16 mouse cellular contexts compared by ENCODE assay signal in the genomic region with DNA sequence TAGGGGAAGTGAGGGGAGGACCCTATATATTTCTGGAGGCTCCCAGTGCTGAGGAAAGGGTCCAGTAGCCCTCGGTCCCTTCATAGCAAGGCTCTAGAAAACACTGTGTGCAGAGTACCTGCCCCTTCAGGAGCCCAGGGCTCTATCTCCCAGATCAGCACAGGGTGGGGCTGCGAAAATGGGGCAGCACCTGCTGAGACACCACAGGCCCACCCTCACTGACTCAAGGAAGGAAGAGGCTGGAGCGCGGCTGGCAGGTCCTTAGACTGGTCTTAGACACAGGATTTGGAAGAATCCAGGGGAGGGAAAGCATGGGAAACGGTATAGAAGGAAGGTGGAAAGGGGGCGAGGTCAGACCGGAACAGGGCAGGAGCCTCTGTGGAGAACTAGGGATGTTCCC. TPM values are rescaled to one million over a fixed set of nuclear protein-coding genes. Genes with fewer than 3 reads are reported as not detected.
A peak's percentile ranks its signal among the peaks of the same experiment; 100 is the strongest.
DNase-seq lines count a peak whose midpoint lies in the region; ATAC-seq and TF ChIP-seq lines count a peak whose summit lies in the region.
"Had no signal": no experiment of that assay in that cellular context is flagged by ENCODE, and none has a peak within 500 bp of the region (broad histone marks: within the 10 kb centered on the region; RNA-seq: fewer than 3 reads in every experiment).

No protein-coding gene starts in this region.

- H3K9me3 ChIP-seq in kidney, embryonic 16.5 days (ENCODE audit: low read length): no peaks in the 10 kb centered on the region
- H3K9me3 ChIP-seq: embryonic facial prominence, embryonic 13.5 days; limb, embryonic 12.5 days; megakaryocyte, embryonic 14.5 days; neural tube, embryonic 12.5 days had no signal

- peaks cover 22% of the 10 kb centered on the region for H3K4me1 ChIP-seq in kidney, embryonic 16.5 days (ENCODE audit: insufficient read depth, low read length)
- peaks cover 25% of the 10 kb centered on the region for H3K4me1 ChIP-seq in small intestine, adult 2 months (ENCODE audit: control insufficient read depth, insufficient read depth, insufficient read length, low read length)

- H3K36me3 ChIP-seq in kidney, embryonic 16.5 days (ENCODE audit: insufficient read depth, low read length): no peaks in the 10 kb centered on the region
- H3K36me3 ChIP-seq in small intestine, adult 2 months (ENCODE audit: control insufficient read depth, insufficient read depth, low read length): 0 out of 2 replicates have a peak, but pooled peaks cover 8% of the 10 kb centered on the region

- WGBS in kidney, embryonic 16.5 days: 88% methylated on average over 7 of the region's 7 CpGs
- 89% methylated on average over 7 of the region's 7 CpGs for WGBS in small intestine, adult 2 months

- no peak for TF ChIP-seq POLR2A in small intestine, adult 2 months (IDR thresholded peaks at IDR 0.05; ENCODE audit: low read depth, low read length)

- H3K9ac ChIP-seq in kidney, embryonic 16.5 days (replicated peaks; ENCODE audit: low read length): 0 out of 2 replicates have a peak overlapping the region, but pooled peaks have one; percentile 9
- H3K9ac ChIP-seq: embryonic facial prominence, embryonic 13.5 days; neural tube, embryonic 12.5 days had no signal

- H3K4me3 ChIP-seq in kidney, embryonic 16.5 days (ENCODE audit: low read length): no peak overlapping the region
- H3K4me3 ChIP-seq in small intestine, adult 2 months (ENCODE audit: low read depth, low read length): no peak overlapping the region
- H3K4me3 ChIP-seq: embryonic facial prominence, embryonic 13.5 days; limb, embryonic 12.5 days; megakaryocyte, embryonic 14.5 days; neural tube, embryonic 12.5 days had no signal

- H3K27ac ChIP-seq in kidney, embryonic 16.5 days (ENCODE audit: low read length): 0 out of 2 replicates have a peak overlapping the region, but pooled peaks have one; percentile 54
- peak overlapping the region; percentile 57 for H3K27ac ChIP-seq in small intestine, adult 2 months (ENCODE audit: insufficient read depth, low read depth, low read length)
- H3K27ac ChIP-seq: embryonic facial prominence, embryonic 13.5 days; limb, embryonic 12.5 days; neural tube, embryonic 12.5 days had no signal

- no peak for TF ChIP-seq CTCF in small intestine, adult 2 months (IDR thresholded peaks at IDR 0.05; ENCODE audit: extremely low read depth, insufficient read length, insufficient replicate concordance, low read depth, low read length)

- H3K27me3 ChIP-seq in kidney, embryonic 16.5 days (ENCODE audit: insufficient read depth, low read length): no peaks in the 10 kb centered on the region
- H3K27me3 ChIP-seq in small intestine, adult 2 months (ENCODE audit: control insufficient read depth, insufficient read depth, low read length): no peaks in the 10 kb centered on the region
- H3K27me3 ChIP-seq: embryonic facial prominence, embryonic 13.5 days; limb, embryonic 12.5 days; megakaryocyte, embryonic 14.5 days; neural tube, embryonic 12.5 days had no signal

- H3K4me2 ChIP-seq in kidney, embryonic 16.5 days (replicated peaks; ENCODE audit: low read depth, low read length): no peak overlapping the region
- H3K4me2 ChIP-seq: embryonic facial prominence, embryonic 13.5 days; limb, embryonic 12.5 days; neural tube, embryonic 12.5 days had no signal

- ATAC-seq in kidney, embryonic 16.5 days (ENCODE audit: low FRiP score, low TSS enrichment): no peak

- DNase-seq in kidney, adult 8-10 months: no peak
- peak; percentile 34 for DNase-seq in urinary bladder, postnatal 14 days (ENCODE audit: low spot score)
- DNase-seq in urinary bladder, postnatal 10 days (ENCODE audit: low spot score): no peak
- peak; percentile 75 for DNase-seq in thymus, postnatal 4 days
- no peak for DNase-seq in spleen, postnatal 10 days (ENCODE audit: low spot score in 2 of 2)
- no peak for DNase-seq in frontal cortex, postnatal 36 days (ENCODE audit: low spot score in 2 of 2)
- DNase-seq: adrenal gland, adult 8-10 months; cerebellum, adult 18-20 months; heart, postnatal 10 days; right cerebral cortex, postnatal 4 days had no signal

RNA-seq across cellular contexts. Expression of a gene that starts 8.1 kb away (rescaled TPM):
- 51.3 and 62.2 TPM in 2 replicates for polyA plus RNA-seq in kidney, embryonic 16.5 days (2015; fragmentation: Nextera tagmentation; extraction: Ambion mirVana)
- 92.9 and 154 TPM in 2 replicates for polyA plus RNA-seq in small intestine, adult 2 months (2012; rRNA removed)

Comparison
In these comparisons a context has a peak if more than half of its experiments do, and no peak if none do; other contexts are left out.
1. DNase-seq: peak in urinary bladder, postnatal 14 days (single experiment) and thymus, postnatal 4 days (single experiment); none in kidney, adult 8-10 months (0 of 2), urinary bladder, postnatal 10 days (single experiment), spleen, postnatal 10 days (0 of 2) and frontal cortex, postnatal 36 days (0 of 2).